Mouse (Mus musculus): Measurements from ENCODE around the gene Apoe.

The Apoe gene

DNA sequence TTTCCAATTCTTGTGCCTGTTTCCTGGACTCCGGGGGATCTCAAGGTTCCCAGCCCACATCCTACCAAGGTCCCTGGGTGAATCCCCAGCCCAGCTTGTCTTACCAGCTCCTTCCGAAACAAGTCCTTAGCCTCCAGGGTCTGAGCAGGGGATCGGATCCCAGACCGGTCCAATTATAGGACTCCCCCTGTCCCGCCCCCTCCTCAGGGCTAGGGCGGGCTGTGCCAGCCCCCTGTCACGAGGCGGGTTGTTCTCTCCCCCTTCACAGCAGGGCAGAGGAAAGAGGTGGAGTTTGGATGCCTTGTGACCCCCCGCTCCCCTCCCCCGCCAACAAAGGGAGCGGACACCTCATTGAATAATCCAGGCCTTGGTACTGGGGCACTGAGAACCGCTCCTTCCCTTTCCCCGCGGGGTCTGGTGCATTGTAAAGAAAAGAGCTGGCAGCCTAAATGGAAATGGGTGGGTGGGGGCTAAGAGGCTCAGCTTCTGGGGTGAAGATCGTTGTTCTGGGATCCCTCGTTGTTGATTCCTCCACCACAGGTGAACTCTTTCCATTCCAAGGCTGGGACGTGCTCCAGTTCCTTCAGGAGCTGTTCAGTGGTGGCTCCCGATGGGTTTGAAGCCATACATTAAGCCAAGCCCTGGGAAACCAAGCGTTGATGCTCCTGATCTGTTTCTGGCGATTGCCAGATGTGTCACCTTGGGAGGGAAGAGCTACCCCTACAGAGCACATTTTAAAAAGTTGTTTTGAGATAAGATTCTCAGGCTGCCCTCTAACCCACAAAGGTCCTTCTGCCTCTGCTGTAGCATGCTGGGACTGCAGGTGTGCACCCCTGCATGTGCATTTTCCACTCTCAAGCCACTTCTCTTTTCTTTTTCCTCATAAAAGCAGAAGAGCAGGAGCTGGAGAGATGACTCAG lies at the start of gene Apoe:
Gene Apoe (minus strand): TSS at position 282 of the 920 bp plus-strand sequence.
- peak; percentile 79 for DNase-seq

DNA sequence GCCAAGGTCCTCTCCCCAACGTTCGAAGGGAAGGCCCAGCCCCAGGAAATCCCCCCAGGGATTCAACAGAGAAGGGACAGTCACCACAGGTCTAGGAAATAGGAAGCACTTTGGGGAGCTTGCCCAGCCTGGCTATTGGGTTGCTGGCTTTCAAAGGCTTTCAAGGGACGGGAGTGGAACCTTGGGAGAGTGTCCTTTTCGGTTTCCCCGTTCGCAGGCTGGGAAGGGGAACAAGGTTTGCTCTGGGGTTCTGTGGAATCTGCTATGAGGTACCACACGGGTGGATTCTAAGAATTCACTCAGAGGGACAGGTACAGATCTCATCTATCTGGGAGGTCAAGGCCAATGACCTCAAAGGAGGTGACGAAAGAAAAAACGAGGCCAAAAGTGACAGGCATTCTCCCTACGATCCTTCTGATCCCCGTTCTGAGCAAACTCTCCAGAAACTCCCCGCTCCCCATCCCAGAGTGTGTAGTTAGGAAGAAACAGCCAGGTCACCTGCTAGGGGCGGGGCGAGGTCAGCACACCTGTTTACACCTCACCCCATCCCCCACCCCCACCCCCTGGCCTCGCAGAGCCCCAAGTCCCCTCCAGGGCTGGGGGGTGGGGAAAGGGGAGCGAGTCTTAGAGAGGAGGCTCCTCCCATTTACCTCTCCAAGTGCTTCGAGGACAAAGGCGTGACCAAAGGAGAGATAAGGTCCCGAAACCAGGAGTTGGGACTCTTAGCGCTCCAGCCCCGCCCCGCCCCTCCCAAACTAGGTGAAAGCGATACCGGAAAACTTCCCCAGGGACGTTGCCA lies 48.6 kb upstream of the Apoe start:
- peak; percentile 21 for DNase-seq

DNA sequence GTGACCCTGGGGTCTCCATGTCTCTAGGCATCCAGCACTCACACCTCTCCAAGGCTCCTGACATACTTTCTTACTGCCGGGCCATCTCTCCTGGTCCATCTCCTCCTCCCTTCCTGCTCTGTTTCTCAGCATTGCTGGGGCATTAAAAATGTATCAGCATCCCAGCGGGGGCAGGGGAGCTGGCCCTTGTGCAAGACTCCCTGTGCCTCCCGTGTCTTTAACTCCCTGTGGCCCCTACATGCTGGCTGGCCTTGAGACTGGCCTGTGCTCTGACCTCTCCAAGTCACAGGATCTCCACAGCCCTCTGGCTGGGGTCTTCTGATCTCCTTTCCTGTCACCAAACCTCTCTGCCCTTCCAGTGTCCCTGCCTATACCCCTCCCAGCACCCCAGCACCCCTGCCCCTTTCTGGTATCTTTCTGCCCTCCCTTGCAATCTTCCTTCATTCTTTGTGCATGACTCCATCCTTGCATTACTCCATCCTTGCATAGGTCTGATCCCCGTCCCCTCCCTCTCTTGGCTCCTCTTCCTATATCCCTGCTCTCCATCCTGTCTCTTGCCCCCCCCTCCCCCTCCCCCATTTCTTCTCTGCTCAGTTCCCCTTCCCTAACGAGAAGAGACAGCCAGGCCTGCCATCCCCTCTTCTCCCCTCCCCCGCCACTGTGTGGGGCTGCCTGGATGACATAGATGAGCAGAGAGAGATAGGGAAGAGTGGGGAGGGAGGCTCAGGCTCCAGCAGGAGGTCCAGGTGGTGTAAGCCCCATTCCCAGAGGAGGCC lies 47.6 kb upstream of the Apoe start:
- peak; percentile 79 for DNase-seq

GRCm38 (mm10) chr7:19745971-19746370 lies 47.0 kb upstream of the Apoe start:
- no peak for DNase-seq

GRCm38 (mm10) chr7:19744590-19745385 lies 45.8 kb upstream of the Apoe start:
- DNase-seq: no peak

GRCm38 (mm10) chr7:19743791-19744190 lies 44.8 kb upstream of the Apoe start:
- DNase-seq: no peak

DNA sequence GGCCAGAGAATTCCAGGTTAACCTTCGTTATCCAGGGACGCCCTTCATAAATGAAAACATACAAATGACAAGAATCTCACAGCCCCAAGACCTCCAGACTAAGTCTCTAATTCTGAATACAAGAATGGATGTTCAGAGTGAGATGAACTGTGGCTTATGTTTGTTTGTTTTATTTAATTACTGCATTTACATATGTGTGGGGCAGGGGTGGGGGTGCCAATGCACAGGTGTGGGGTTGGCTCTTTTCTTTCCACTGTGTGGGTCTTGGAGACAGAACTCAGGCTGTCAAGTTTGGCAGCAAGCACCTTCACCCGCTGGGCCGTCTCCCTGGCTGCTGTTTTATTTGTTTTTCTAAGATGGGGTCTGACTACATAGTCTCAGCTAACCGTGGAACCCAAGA lies 43.5 kb upstream of the Apoe start:
- DNase-seq: no peak

DNA sequence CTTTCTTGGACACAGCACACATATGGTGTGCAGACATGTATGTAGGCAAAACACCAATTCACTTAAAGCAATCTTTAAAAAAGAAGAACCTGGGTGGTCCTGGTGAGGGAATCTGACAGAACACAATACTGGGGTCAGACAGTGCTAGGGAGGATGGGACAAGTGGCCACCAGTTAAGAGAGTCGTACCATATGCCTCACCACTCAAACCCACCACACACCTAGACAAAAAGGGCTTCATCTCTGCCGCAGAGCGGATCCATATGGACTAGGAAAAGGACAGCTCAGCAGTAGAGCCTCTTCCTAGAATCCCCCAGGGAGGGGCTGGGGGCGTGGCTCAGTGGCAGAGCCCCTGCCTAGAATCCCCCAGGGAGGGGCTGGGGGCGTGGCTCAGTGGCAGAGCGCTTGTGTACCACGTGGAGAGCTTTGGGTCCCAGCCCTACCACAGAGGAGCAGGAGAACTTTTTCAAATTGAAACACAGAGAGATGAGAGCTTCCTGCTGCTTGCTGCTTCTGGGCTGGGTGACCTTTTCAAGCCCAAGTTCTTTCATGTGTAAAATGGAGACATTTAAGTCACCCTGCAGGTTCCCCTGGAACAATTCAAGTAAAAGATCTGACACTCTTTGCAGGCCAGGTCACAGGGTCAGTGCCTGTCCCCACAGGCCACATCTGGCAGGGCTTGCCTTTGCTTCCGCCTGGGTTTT lies 42.5 kb upstream of the Apoe start:
- DNase-seq: peak; percentile 19

- no peak for DNase-seq
Observed at GRCm38 (mm10) chr7:19740269-19740668, 41.3 kb upstream of the Apoe start.

DNA sequence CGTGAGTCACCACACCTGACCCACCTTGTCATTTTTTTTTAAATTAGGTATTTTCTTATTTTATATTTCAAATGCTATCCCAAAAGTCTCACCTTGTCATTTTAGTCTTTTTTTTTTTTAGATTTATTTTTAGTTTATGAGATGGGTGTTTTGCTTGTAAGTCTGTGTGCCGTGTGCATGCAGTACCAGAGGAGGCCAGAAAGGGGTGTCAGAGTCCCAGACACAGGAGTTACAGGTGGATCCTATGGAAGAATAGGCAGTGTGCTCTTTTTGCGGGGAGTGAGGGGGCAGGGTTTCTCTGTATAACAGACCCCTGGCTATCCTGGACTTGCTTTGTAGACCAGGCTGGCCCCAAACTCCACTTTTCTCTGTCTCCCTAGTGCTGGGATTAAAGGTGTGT lies 39.8 kb upstream of the Apoe start:
- peak; percentile 32 for DNase-seq

- no peak for DNase-seq
Observed at GRCm38 (mm10) chr7:19736389-19737057, 37.5 kb upstream of the Apoe start.

GRCm38 (mm10) chr7:19734178-19734666 lies 35.2 kb upstream of the Apoe start:
- DNase-seq: no peak

- DNase-seq: no peak
Observed at GRCm38 (mm10) chr7:19726541-19726940, 27.6 kb upstream of the Apoe start.

- no peak for DNase-seq
Observed at GRCm38 (mm10) chr7:19724167-19724566, 25.2 kb upstream of the Apoe start.

GRCm38 (mm10) chr7:19722754-19723195 lies 23.8 kb upstream of the Apoe start:
- DNase-seq: no peak

GRCm38 (mm10) chr7:19719200-19719599 lies 20.2 kb upstream of the Apoe start:
- DNase-seq: no peak

DNA sequence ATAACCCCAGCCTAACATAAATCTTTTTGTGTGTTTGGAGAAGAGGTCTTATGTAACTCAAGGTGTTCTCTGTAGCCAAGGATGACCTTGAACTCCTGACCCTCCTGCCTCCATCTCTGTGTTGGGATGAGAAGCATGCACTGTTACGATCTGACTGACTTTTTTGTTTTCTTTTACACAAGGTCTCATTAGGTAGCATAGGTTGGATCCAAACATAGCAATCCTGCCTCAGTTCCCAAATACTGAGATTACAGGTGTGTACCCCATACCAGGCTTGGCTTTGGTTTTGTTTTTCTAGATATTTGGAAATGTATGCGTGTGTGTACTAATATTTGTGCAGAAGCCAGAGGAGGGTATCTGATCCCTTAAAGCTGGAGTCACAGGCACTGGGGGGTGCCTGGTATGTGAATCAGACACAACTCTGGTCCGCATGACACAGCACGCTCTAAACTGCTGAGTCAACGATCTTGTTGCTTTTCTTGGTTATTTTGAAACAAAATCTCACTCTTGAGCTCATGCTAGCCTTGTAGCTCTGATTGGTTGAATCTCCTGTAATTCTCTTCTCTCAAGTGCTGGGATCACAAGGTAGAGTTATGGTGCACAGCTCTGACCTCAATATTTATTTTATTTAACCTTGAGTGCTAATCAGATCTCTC lies 19.4 kb upstream of the Apoe start:
- no peak for DNase-seq

DNA sequence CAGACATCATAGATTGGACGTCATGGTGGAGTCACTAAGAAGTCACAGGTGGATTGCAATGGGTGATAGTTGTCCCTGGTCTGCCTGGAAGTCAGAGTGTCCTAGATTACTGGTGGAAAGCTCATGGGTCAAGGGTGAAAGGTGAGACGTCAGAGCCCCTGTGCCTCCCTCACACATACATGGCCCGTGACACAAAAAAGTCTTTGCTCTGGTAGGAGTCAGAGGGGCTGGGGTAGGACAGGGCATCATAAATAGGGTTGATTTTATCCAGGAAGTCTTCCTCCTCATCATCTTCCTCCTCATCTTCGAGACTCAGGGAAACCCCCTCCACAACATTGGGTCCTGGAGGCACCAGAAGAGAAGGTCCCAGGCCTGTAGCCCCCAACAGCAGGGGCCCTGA lies 18.4 kb upstream of the Apoe start:
- no peak for DNase-seq

GRCm38 (mm10) chr7:19716822-19717221 lies 17.8 kb upstream of the Apoe start:
- no peak for DNase-seq

DNA sequence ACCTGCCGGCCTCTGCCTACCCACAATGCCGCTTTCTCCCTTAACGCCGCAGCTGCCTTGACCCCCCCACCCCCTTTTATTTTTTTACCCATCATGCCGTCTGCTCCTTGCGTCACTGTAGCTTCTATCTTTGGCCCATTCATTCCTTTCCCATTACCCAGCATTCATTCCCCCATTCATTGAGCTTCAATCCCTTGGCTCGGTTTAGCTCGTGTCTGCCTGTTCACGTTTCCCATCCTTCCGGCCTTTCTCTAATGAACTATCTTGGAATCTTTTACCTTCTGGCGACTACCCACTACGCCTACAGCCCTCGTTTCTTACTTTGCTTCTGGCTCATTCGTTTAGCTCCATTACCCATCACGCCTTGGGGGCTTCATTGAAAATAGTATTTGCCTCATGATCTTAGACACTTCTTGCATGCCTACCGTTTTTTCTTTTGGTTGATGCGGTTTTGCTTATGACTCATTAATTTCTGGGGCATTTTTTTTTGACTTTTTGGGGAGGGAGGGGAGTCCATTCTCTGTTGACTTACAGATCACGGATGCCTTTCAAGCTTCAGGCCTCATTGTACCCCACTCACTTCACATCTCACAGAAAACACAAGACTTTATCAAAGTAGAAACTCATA lies 17.2 kb upstream of the Apoe start:
- DNase-seq: no peak

All from retina, postnatal 1 day (tissue).